In the genomic region with DNA sequence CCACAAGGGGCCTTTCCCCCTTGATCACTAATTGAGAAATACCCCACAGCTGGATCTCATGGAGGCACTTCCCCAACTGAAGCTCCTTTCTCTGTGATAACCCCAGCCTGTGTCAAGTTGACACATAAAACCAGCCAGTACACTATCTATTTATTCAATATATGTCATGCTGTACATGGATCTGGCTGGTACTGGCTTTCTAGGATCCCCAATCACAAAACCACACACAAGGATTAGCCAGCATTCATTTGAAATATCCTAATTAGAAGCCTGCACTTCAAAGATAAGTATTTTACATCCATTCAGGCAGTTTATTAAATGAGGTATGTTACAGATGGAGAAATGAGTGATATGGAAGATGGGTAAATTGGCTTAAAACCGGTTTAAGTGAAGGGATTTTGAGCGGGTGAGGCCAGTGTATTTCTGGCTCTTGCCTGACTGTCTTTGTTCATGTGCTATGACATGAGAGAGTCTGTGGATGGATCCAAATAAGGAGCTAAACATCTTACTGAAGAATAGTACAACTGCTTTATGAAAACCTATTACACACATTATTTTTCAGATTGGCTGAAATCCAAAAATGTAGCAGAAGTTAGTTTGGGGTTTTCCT, we compare ENCODE assay signal across 14 mouse cellular contexts.
"Had no signal": no experiment of that assay in that cellular context is flagged by ENCODE, and none has a peak within 500 bp of the region (broad histone marks: within the 10 kb centered on the region; RNA-seq: fewer than 3 reads in every experiment).

No protein-coding gene starts in this region.

- H3K4me1 ChIP-seq: limb, embryonic 10.5 days; liver, embryonic 15.5 days had no signal

- H3K9me3 ChIP-seq: limb, embryonic 10.5 days; liver, embryonic 15.5 days; neural tube, embryonic 15.5 days had no signal

- H3K9ac ChIP-seq: liver, embryonic 15.5 days; neural tube, embryonic 15.5 days had no signal

- H3K4me2 ChIP-seq: liver, embryonic 11.5 days; liver, embryonic 15.5 days; neural tube, embryonic 15.5 days had no signal

- H3K4me3 ChIP-seq: limb, embryonic 10.5 days; liver, embryonic 15.5 days; myocyte; neural tube, embryonic 15.5 days had no signal

- H3K27me3 ChIP-seq: liver, embryonic 15.5 days; neural tube, embryonic 15.5 days had no signal

- DNase-seq: kidney, adult 8-10 months; kidney, postnatal 25 days; lung, adult 2 months; lung, postnatal 36 days; right cerebral cortex, adult 18-20 months; right cerebral cortex, postnatal 25 days; thymus, postnatal 36 days had no signal

- H3K36me3 ChIP-seq: limb, embryonic 10.5 days; liver, embryonic 15.5 days; neural tube, embryonic 15.5 days had no signal

- ATAC-seq: inflammation-experienced regulatory T-cells, adult 6 months; lung, postnatal 0 days had no signal

- H3K27ac ChIP-seq: limb, embryonic 10.5 days; liver, embryonic 15.5 days; neural tube, embryonic 15.5 days had no signal
